Mouse (Mus musculus) kidney, adult 9 months (tissue): ENCODE measurements around the gene Jazf1.
A peak's percentile ranks its signal among the peaks of the same experiment; 100 is the strongest.

ENCODE experiments used
- DNase-seq: peaks from one replicate; pipeline ENCODE4 v3.0.0; 2022

Gene Jazf1

GRCm38 (mm10) chr6:53067989-53068874 lies at the start of gene Jazf1:
TSS of gene Jazf1 (minus strand) at chr6:53068631.
- peak; percentile 11 for DNase-seq

GRCm38 (mm10) chr6:53117855-53118254 lies 49.4 kb upstream of the Jazf1 start:
- no peak for DNase-seq

- DNase-seq: no peak
Observed at GRCm38 (mm10) chr6:53086879-53087278, 18.4 kb upstream of the Jazf1 start.

GRCm38 (mm10) chr6:53081241-53081640 lies 12.8 kb upstream of the Jazf1 start:
- no peak for DNase-seq

- DNase-seq: no peak
Observed at GRCm38 (mm10) chr6:53078671-53079070, 10.2 kb upstream of the Jazf1 start.

GRCm38 (mm10) chr6:53071732-53072131 lies 3.3 kb upstream of the Jazf1 start:
- DNase-seq: no peak

- no peak for DNase-seq
Observed at GRCm38 (mm10) chr6:53069976-53070575, 1.6 kb upstream of the Jazf1 start.

- DNase-seq: no peak
Observed at GRCm38 (mm10) chr6:53068875-53069178, 396 bp upstream of the Jazf1 start.

GRCm38 (mm10) chr6:53067446-53067988 lies 914 bp downstream of the Jazf1 start:
- DNase-seq: no peak

GRCm38 (mm10) chr6:53066978-53067377 lies 1.5 kb downstream of the Jazf1 start:
- DNase-seq: no peak

- no peak for DNase-seq
Observed at GRCm38 (mm10) chr6:53064070-53064469, 4.4 kb downstream of the Jazf1 start.

- DNase-seq: no peak
Observed at GRCm38 (mm10) chr6:53054909-53055308, 13.5 kb downstream of the Jazf1 start.

GRCm38 (mm10) chr6:53045501-53045900 lies 22.9 kb downstream of the Jazf1 start:
- no peak for DNase-seq

- no peak for DNase-seq
Observed at GRCm38 (mm10) chr6:53038176-53038575, 30.3 kb downstream of the Jazf1 start.

- DNase-seq: no peak
Observed at GRCm38 (mm10) chr6:53034362-53035011, 33.9 kb downstream of the Jazf1 start.

GRCm38 (mm10) chr6:53032730-53033484 lies 35.5 kb downstream of the Jazf1 start:
- DNase-seq: peak; percentile 7

- DNase-seq: no peak
Observed at GRCm38 (mm10) chr6:53022069-53022468, 46.4 kb downstream of the Jazf1 start.

GRCm38 (mm10) chr6:53021081-53021480 lies 47.4 kb downstream of the Jazf1 start:
- no peak for DNase-seq

GRCm38 (mm10) chr6:53017357-53018205 lies 50.9 kb downstream of the Jazf1 start:
- no peak for DNase-seq

- no peak for DNase-seq
Observed at GRCm38 (mm10) chr6:53014460-53015455, 53.7 kb downstream of the Jazf1 start.

- no peak for DNase-seq
Observed at GRCm38 (mm10) chr6:53010286-53010685, 58.1 kb downstream of the Jazf1 start.
